Mouse (Mus musculus): ENCODE measurements around the gene Cd3eap.

Cd3eap gene

DNA sequence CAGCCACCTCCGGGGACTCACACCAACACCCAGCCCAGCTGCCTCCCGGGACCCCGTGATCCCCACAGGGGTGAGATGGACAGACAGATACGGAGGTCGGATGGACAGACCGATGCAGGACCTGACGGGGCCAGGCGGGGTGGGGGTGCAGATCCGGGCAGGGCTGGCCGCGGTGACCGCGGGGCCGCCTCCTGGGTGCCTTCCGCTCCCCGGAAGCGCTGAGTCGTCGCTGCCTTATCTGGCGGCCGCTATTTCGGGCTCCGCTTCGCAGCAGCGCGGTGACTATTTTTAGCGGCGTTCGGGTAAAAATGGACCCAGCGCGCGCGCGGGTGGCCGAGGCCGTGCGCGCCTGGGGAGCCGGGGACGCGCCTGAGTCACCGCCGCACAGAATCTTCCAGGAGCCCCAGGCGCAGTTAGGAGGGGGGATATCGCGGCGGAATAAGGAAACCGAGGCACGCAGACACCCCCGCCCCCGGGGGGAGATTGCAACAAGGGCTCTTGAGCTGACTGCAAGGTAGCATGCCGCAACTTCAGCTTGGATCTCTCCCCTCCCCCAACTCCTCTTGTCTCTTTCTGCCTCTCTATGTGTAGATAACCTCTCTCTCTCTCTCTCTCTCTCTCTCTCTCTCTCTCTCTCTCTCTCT is 26.5 kb downstream of the Cd3eap start:
- peak in 1 of 2 experiments; percentile 61 for DNase-seq (ENCODE audit: low spot score in 2 of 2)

GRCm38 (mm10) chr7:19331910-19332309 is 27.4 kb downstream of the Cd3eap start:
- no peak for DNase-seq (ENCODE audit: low spot score in 2 of 2)

- DNase-seq (ENCODE audit: low spot score in 2 of 2) = no peak
Observed at GRCm38 (mm10) chr7:19328425-19328824, 30.9 kb downstream of the Cd3eap start.

GRCm38 (mm10) chr7:19327782-19328181 is 31.5 kb downstream of the Cd3eap start:
- DNase-seq (ENCODE audit: low spot score in 2 of 2) = no peak

DNA sequence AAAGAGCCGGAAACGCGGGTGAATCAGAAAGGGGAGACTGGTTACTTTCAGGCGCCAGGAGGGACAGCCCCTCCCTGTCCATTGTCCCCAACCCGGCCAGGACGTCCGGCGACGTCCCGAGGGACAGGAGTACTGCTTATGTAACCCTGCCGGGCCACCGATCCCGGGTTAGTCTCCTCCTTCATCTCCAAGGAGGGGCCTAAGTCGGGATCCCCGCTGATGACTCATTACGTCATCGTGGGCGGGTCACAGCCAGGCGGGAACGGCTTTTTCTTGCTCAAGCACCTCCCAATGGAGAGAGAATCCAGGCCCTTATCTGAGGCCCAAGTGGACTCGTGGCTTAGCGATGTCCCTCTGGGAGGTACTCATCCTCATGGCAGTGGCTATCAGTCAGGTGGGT is 32.2 kb downstream of the Cd3eap start:
- DNase-seq (ENCODE audit: low spot score in 2 of 2) = peak in 1 of 2 experiments; percentile 64

DNA sequence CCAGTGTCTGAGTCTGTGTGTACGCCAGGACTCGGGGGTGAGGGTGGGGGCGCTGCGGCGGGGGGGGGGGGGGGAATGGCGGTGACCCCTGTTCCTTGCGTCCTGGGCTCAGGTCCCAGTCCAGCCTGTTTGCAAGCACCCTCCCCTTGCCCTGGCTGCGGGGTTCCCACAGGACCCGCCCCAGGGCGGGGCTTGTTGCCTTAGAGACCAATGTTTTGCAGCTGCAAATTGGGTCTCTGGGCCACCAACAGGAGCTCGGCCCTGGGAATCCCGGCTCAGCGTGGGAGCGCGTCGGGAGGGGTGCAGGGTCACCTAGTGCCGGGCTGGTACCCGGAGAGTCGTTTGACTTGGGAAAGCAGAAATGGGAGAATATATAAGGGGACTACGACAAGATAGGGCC is 32.9 kb downstream of the Cd3eap start:
- DNase-seq (ENCODE audit: low spot score in 2 of 2) = peak in 1 of 2 experiments; percentile 50

GRCm38 (mm10) chr7:19325262-19326199 is 33.8 kb downstream of the Cd3eap start:
- no peak for DNase-seq (ENCODE audit: low spot score in 2 of 2)

DNA sequence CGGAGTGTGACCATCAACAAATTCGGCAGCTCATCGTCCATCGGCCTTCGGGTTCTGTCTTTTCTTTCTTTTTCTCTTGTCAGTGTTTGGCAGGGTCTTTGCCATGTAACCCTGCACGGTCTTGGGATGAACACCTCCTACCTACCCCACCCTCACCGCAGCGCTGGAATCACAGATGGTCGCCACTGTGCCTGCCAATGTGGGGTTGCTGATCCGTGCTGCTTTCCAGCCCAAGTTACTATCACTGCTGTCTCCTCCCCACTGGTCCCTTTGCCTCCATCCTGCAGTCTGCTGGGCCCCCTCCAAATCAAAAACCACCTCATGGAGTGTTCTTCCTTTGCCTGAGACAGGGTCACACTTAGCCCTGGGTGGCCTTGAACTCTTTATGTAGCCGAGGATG is 35.1 kb downstream of the Cd3eap start:
- no peak for DNase-seq (ENCODE audit: low spot score in 2 of 2)

- DNase-seq (ENCODE audit: low spot score in 2 of 2) = no peak
Observed at GRCm38 (mm10) chr7:19322489-19322888, 36.8 kb downstream of the Cd3eap start.

DNA sequence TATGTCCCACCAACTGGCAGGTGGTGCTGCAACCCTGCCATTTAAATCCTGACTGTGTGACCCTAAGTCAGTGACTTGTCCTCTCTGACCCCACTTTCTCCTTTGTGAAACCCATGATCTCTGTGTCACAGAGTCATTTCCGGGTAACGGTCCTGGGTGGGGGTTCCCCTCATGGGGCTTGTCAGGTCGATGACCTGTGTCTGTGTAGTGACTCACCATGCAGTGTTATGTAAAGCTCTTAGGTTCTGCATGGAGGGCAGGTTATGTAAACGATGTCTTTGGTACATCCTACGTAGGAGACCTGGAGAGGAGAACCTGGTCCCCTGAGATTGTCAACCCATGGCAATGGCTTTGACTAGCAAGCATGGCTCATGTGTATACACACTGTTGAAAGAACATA is 37.8 kb downstream of the Cd3eap start:
- DNase-seq (ENCODE audit: low spot score in 2 of 2) = no peak

GRCm38 (mm10) chr7:19320637-19321036 is 38.6 kb downstream of the Cd3eap start:
- no peak for DNase-seq (ENCODE audit: low spot score in 2 of 2)

DNA sequence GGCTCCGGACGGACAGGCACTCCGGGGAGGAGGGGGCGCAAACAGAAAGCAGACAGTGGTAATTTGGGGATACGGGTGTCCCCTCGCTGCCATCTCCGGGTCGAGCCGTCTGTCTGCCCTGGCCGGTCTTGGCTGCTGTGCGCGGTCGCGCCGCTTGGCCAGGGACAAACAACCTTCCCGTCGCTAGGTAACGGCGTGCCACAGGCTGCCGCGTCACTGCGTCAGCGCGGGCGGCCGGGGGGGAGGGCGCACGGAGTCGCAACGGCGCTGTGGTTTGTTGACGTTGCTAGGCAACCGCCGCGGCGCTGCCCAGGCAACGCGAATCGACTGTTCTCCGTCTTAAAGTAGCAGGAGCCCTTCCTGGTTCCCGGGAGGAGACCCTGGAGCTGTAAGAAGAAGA is 39.4 kb downstream of the Cd3eap start:
- DNase-seq (ENCODE audit: low spot score in 2 of 2) = peak; percentile 85 to 94

- no peak for DNase-seq (ENCODE audit: low spot score in 2 of 2)
Observed at GRCm38 (mm10) chr7:19319458-19319857, 39.8 kb downstream of the Cd3eap start.

DNA sequence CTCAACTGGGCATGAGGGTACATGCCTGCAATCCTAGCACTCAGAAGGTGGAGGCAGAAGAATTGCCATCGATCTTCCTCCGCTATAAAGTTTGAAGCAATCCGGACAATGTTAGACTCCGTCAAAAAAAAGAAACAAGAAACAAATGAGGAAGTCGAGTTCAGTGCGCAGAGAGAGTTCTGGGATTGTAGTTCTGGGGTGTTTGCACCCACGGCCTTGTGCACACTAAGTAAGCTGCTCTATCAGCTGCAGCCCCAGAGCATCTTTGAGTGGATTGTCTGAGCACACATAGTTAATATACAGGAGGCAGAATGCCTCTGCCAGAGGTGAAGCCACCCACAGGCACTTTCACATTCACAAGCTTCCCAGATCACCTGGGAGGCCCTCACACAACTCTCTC is 40.6 kb downstream of the Cd3eap start:
- no peak for DNase-seq (ENCODE audit: low spot score in 2 of 2)

GRCm38 (mm10) chr7:19318201-19318600 is 41.1 kb downstream of the Cd3eap start:
- no peak for DNase-seq (ENCODE audit: low spot score in 2 of 2)

- DNase-seq (ENCODE audit: low spot score in 2 of 2) = no peak
Observed at GRCm38 (mm10) chr7:19316451-19317161, 42.7 kb downstream of the Cd3eap start.

DNA sequence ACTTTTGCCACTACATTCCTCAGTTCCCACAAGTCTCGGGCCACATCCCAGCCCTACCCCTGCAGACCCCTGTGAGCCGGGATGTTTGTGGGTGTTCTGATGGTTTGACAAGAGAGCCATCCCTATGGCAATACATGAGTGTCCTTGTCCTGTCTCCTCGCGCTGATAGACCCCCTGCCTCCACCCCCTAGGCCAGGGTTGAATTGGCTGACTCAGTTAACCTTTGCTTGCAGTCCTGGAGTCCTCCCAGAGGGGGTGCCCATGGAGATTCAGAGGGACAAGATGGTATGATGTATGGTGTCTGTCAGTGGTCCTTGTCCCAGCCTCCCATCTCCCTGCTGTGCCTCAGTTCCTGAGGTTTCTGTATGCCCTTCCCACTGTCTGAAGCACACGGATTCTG is 45.2 kb downstream of the Cd3eap start:
- no peak for DNase-seq (ENCODE audit: low spot score in 2 of 2)

DNA sequence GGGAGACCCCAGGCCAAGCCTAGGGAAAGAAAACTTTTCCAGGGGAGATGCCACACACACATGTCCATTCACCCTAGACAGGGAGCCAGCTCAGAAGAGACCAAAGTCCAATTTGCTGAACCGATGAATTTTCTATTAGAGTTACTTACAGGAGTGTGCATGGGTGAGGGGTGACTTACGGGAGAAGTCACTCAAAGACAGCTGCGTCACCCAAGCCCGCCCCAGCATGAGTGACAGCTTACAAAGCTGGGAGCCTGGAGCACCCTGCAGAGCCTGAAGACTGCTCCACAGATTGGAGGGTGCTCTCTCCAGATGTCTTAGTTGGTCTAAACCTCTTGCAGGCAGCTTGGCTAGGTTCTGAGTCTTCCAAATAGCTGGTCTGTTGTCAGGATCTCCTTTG is 47.3 kb downstream of the Cd3eap start:
- DNase-seq (ENCODE audit: low spot score in 2 of 2) = no peak

- peak; percentile 88 to 95 for DNase-seq (ENCODE audit: low spot score in 2 of 2)
Observed at GRCm38 (mm10) chr7:19309884-19310641, 49.2 kb downstream of the Cd3eap start, which contains the start of gene Fosb. Gene Fosb, minus strand, starts transcription at chr7:19310051.

GRCm38 (mm10) chr7:19309278-19309883 is 49.9 kb downstream of the Cd3eap start:
- no peak for DNase-seq (ENCODE audit: low spot score in 2 of 2)
